Mouse (Mus musculus) ES-Bruce4 (cell line): ENCODE measurements around the gene Slc25a38. TPM values are rescaled to one million over a fixed set of nuclear protein-coding genes. Genes with fewer than 3 reads are reported as not detected.

Experiments
- H3K27ac ChIP-seq: 2 replicates; pipeline ENCODE4 v1.5.1; 2012; ENCODE audit warnings: low read length, inconsistent platforms; ENCODE audit not compliant: insufficient read depth
- H3K27me3 ChIP-seq: 2 replicates; pipeline ENCODE4 v1.6.1; 2012; ENCODE audit warnings: mild to moderate bottlenecking, low read length, inconsistent platforms; ENCODE audit not compliant: control insufficient read depth, poor library complexity, insufficient read depth, severe bottlenecking
- H3K36me3 ChIP-seq: 2 replicates; pipeline ENCODE4 v1.6.1; 2012; ENCODE audit warnings: inconsistent platforms, mild to moderate bottlenecking, low read length, moderate library complexity; ENCODE audit not compliant: control insufficient read depth, poor library complexity, insufficient read depth, severe bottlenecking
- H3K4me1 ChIP-seq: one replicate; pipeline ENCODE4 v1.8.1; 2011; ENCODE audit warnings: low read length; ENCODE audit not compliant: control insufficient read depth, insufficient read depth
- H3K4me3 ChIP-seq: 2 replicates; pipeline ENCODE4 v1.5.1; 2011; ENCODE audit warnings: low read depth, mild to moderate bottlenecking, low read length
- H3K9ac ChIP-seq: 2 replicates; pipeline ENCODE4 v1.6.1; 2012; ENCODE audit warnings: low read depth, mild to moderate bottlenecking, inconsistent platforms; ENCODE audit not compliant: poor library complexity, severe bottlenecking
- H3K9me3 ChIP-seq: replicated peaks from 2 replicates; pipeline ENCODE4 v1.6.1; 2012; ENCODE audit warnings: mild to moderate bottlenecking, low read length, inconsistent platforms; ENCODE audit not compliant: control insufficient read depth, poor library complexity, insufficient read depth, severe bottlenecking
- CTCF ChIP-seq: IDR thresholded peaks from one replicate; pipeline ENCODE4 v1.8.1; 2011; ENCODE audit warnings: low read depth, low read length
- EP300 ChIP-seq: IDR thresholded peaks from 2 replicates; pipeline ENCODE4 v1.6.1; 2011; ENCODE audit warnings: low read depth, low read length; ENCODE audit not compliant: insufficient read depth
- POLR2A ChIP-seq: IDR thresholded peaks from one replicate; pipeline ENCODE4 v1.8.1; 2011; ENCODE audit warnings: low read length; ENCODE audit not compliant: insufficient read depth
- polyA plus RNA-seq: library from polyadenylated mRNA; stranded (reverse); fragments of >200 nt; gene quantifications from 2 replicates; pipeline ENCODE4 v1.2.4, GENCODE M21; 2011; ENCODE audit warnings: low read depth; ENCODE audit not compliant: missing spikeins, insufficient read depth, insufficient read length

Gene Slc25a38
- polyA plus RNA-seq, 1 experiment = 15.7 TPM

- H3K4me3 ChIP-seq = peak overlapping the region; percentile 69
- no peaks in the 10 kb centered on the region for H3K27me3 ChIP-seq
- no peaks in the 10 kb centered on the region for H3K9me3 ChIP-seq
- H3K36me3 ChIP-seq = no peaks in the 10 kb centered on the region
- H3K4me1 ChIP-seq = no peaks in the 10 kb centered on the region
- 0 out of 2 replicates have a peak overlapping the region, but pooled peaks have one; percentile 30 for H3K9ac ChIP-seq
- H3K27ac ChIP-seq = 0 out of 2 replicates have a peak overlapping the region, but pooled peaks have one; percentile 17
- no peak for TF ChIP-seq EP300
- TF ChIP-seq CTCF = no peak
- TF ChIP-seq POLR2A = peak; percentile 72
These were observed 53.7 kb downstream of the Slc25a38 start for GRCm38 (mm10) chr9:120163862-120164261.

GRCm38 (mm10) chr9:120167826-120168225 is 57.7 kb downstream of the Slc25a38 start:
- peak overlapping the region; percentile 9 for H3K9ac ChIP-seq

GRCm38 (mm10) chr9:120171295-120171694 is 61.1 kb downstream of the Slc25a38 start:
- no peaks in the 10 kb centered on the region for H3K36me3 ChIP-seq
- TF ChIP-seq CTCF (peak; percentile 86), POLR2A (no peak), EP300 (no peak)
- H3K4me3 ChIP-seq = no peak overlapping the region
- no peak overlapping the region for H3K27ac ChIP-seq
- H3K4me1 ChIP-seq = peaks cover 2% of the 10 kb centered on the region
- no peaks in the 10 kb centered on the region for H3K27me3 ChIP-seq
- no peak overlapping the region for H3K9ac ChIP-seq
- H3K9me3 ChIP-seq = no peaks in the 10 kb centered on the region

More at GRCm38 (mm10) chr9:120167826-120168225, 57.7 kb downstream of the Slc25a38 start:
- no peaks in the 10 kb centered on the region for H3K27me3 ChIP-seq
- H3K9me3 ChIP-seq = no peaks in the 10 kb centered on the region
- no peaks in the 10 kb centered on the region for H3K4me1 ChIP-seq
- H3K4me3 ChIP-seq = peak overlapping the region; percentile 40
- no peak overlapping the region for H3K27ac ChIP-seq
- TF ChIP-seq EP300 (no peak), CTCF (no peak), POLR2A (no peak)
- H3K36me3 ChIP-seq = no peaks in the 10 kb centered on the region

Other genes with a start within 250 kb of the Slc25a38 start
- gene Wdr48, start 215.5 kb upstream of the Slc25a38 start, polyA plus RNA-seq = 103 and 107 TPM in 2 replicates
- gene Gorasp1, start 172.8 kb upstream of the Slc25a38 start, polyA plus RNA-seq = 7.2 and 9.2 TPM in 2 replicates
- gene Ttc21a, start 172.8 kb upstream of the Slc25a38 start, polyA plus RNA-seq = 0.93 and 1.2 TPM in 2 replicates
- gene Csrnp1, start 125.7 kb upstream of the Slc25a38 start, polyA plus RNA-seq = 28.4 and 39.7 TPM in 2 replicates
- gene Xirp1, start 86.8 kb upstream of the Slc25a38 start, polyA plus RNA-seq = not detected in 2 replicates
- not detected in 2 replicates for gene Cx3cr1, start 40.5 kb upstream of the Slc25a38 start, polyA plus RNA-seq
- gene Ccr8, start 18.3 kb upstream of the Slc25a38 start, polyA plus RNA-seq = not detected in 2 replicates
- gene Rpsa, start 17.3 kb downstream of the Slc25a38 start, polyA plus RNA-seq = 2,205 and 2,405 TPM in 2 replicates
- 7.3 and 10.3 TPM in 2 replicates for gene Mobp, start 39.3 kb downstream of the Slc25a38 start, polyA plus RNA-seq
- gene Myrip, start 191.1 kb downstream of the Slc25a38 start, polyA plus RNA-seq = 0.24 TPM in 1 of 2 replicates, not detected in the other